Mouse (Mus musculus) ovary, postnatal 36 days (tissue): ENCODE results near the gene Nav2.

ENCODE experiments used
- DNase-seq: peaks from one replicate; pipeline ENCODE4 v3.0.0; 2022; ENCODE audit warnings: low spot score, mixed read lengths

Nav2 gene

DNA sequence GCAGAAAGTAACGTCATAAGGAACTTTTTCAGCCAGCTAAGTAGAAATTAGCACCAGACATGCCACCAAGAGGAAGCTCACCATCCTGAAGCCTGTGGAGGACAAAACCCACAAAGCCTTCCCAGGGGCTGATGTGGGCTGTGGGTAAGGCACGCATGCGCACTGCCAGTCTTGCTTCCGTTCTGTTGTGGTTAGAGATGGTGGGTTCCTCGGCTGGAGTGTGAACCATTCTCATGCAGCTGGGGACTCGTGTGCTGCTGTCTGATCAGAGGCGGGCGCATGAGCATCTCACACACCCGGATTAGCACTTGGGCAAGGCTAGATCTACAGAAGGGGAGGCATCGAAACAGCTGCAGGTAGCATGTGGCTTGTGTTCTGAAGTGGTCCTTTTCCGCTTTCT, 29.0 kb downstream of the Nav2 start:
- no peak for DNase-seq

- DNase-seq: no peak
Observed at GRCm38 (mm10) chr7:48938190-48938589, 29.7 kb downstream of the Nav2 start.

DNA sequence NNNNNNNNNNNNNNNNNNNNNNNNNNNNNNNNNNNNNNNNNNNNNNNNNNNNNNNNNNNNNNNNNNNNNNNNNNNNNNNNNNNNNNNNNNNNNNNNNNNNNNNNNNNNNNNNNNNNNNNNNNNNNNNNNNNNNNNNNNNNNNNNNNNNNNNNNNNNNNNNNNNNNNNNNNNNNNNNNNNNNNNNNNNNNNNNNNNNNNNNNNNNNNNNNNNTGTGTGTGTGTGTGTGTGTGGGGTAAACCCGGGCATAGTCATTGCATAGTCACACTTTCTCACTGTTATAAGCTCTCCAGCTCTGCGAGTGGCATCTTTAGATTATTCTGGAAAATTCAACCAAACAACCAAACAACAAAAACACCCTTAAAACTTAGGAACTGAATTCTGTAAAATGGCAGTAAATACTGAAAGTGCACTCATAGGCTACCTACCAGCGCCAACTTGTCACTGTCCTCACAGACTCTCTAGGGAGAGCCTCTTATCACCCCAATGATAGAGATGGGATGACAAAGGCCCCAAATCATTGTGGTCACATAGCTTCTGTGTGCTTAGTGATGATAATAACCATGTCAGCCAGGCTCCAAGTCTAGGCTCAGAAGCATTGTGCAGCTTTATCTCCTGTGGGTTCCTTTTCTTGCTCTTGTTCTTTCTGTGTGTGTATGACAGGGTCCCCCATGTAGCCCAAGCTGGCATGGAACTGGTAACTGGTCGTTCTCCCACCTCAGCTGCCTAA, 40.0 kb downstream of the Nav2 start:
- DNase-seq: no peak

DNA sequence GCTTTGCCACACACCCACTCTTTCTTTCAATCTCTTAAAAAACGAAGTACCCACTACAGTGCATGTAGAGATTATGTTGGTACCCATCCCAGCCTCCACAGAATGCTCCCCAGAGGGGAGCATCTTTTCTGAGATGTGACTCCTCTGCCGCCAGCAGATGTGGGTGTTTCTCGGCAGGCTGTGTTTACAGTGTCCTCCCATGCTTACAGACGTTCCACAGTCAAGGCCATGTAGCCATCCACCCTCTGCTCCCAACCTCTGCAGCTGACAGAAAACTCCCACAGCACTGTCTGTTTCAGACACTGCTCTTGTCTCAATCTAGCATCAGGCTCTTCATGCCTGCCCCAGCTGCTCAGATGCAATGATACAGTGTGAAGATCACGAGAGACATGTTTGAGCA, 46.0 kb downstream of the Nav2 start:
- no peak for DNase-seq

DNA sequence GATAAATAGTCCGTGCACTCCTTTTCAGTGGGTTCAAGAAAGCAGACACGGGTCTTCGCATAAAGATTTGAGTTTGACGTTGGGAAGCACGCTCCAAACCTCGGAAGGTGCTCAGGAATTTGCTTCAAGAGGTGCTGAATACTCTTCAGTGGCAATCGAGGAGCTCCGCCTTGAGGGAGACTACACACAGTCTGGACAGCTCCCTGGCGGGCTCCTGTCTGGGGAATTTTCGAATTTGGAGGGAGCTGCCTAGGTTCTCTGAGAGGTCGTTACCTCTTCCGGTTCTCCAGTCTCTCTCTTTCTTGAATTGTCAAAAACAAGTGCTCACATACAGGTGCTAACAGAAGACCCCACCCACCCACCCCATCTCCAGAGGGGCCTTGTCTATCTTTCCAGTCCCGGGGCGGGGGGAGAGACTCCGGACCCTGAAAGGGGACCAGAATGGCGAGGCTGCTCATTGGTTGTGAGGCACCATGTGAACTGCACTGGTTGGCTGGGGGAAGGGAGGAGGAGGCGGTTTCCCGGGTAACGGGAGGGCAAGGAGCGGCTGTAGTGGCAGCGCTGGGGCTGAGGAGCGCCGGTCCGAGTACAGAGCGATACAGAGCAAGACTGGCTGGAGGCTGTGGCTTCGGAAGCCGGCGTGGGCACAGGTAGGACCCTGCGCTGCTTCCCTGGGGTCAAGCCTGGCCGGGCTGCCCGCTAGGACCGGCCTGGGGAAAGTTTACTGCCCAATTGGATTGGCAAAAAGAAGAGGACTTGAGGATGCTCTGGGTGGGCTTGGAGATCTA, 50.2 kb downstream of the Nav2 start:
- DNase-seq: peak; percentile 74

DNA sequence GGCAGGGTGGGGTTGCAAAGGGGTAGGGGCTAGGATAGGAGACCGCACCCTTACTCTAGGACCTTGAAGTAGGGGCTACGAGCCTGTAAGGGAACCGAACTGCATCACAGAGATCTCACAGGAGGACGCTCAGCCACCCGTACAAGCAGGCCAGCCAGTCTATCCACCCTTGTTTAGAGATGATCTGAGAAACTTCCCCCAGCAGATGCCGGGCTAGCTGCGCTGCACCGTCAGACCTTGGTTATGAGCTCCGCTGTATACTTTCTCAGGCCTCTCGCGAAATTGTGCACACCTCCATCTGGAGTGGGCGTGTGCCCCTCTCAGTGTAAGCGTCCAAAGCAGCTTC, 50.8 kb downstream of the Nav2 start:
- DNase-seq: no peak

- DNase-seq: no peak
Observed at GRCm38 (mm10) chr7:48960152-48960551, 51.6 kb downstream of the Nav2 start.

DNA sequence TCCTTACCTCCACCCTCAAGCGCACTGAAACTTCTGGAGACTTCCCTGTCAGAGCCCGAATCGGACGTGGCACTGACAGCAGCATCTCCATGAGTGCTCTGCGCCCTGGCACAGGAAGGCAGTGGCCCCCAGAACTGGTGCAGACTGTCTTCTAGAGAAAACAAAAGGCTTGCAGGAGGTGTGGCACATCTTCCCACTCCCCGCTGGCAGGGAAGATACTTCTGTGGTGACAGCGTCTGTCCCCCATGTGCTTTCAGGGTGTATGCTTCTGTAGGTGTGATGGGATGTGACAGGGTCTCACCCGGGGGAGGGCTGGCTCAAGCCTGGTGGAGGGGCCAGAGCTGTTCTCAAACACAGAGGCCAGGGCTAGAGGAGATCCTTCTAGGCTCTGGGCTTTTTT, 53.0 kb downstream of the Nav2 start:
- DNase-seq: no peak

DNA sequence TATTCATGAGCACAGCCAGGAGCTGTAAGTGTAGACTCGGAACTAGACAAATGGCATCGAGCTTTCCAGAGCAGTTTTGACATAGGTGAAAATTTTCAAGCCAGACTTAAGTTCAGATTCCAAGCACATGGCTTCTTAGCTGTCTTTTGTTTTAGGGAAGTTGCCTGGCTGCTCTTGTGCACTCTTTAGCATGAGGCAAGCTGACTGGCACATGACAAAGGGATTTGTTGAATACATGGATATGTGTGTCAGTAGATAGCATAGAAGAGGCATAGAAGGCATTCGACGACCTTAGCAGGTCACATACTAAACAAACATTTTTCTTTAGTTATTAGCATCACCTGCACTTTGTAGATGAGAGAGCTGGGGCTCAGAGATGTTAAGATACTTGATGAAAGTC, 53.4 kb downstream of the Nav2 start:
- no peak for DNase-seq

DNA sequence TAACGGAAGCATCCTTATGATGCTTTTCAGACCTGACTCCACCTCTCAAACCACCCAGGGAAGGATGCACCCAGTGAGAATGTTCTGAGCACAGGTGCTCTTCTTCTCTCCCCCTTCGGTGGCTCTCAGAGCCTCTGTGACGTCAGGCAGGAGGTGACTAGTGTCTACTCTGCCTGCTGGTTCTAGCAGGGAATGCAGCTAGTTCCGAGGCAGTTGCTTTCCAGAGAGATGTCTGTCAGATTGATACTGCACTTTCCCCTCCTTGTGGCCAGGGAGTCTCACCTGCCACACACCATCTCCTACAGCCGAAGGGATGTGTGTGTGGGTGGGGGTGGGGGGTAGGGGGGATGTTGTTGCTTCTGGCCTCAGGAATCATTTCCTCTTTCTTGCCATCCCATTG, 54.6 kb downstream of the Nav2 start:
- DNase-seq: no peak

DNA sequence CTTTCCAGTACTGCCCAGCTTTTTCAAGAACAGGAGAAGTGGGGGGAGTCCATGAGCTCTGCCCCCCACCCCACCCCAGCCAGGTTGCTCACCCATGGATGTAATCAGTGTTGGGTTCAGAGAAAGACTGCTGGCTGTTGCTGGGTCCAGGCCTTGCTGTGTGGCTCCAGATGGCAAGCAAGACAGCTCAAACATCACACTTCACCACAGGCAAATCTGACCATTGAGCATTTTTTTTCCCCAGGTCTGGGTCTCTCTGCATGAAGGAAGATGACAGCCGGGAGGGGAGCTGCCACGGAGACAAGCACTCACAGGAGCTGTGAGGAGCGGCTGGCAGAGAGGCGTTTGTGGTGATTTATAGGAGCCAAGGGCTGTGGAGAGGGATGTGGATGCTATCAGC, 55.0 kb downstream of the Nav2 start:
- no peak for DNase-seq

DNA sequence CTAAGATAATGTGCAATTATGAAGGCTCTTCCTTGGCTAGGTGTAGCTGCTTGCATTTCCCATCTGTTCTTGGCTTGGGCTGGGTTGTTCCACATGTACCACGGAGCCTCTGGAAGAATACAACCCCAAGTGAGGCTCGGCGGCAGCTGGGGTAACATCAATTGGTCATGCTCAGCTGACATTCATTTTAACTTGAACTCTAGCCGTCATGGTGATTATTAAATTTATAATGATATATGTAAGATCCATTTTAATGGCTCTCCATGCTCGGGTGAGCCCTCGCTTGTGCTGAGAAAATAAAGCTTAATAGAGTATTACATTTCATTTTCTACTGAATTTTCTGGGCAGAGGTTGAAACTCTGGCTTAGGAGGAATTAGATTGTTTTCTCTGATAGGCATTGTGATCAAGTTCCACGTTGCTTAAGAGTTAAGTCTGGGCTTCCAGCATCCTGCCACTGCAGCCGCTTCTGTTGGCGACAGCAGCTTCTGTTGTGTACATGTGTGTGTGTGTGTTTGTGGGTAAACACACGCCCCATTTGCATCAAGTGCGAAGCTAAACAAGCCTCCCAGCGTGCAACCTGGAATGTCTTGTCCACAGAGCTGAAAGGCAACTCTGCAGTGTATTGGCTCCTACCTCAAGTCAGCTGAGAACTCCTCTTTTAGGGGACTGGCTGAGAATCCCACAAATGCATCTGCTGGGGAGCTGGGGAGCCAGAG, 57.4 kb downstream of the Nav2 start:
- DNase-seq: no peak

DNA sequence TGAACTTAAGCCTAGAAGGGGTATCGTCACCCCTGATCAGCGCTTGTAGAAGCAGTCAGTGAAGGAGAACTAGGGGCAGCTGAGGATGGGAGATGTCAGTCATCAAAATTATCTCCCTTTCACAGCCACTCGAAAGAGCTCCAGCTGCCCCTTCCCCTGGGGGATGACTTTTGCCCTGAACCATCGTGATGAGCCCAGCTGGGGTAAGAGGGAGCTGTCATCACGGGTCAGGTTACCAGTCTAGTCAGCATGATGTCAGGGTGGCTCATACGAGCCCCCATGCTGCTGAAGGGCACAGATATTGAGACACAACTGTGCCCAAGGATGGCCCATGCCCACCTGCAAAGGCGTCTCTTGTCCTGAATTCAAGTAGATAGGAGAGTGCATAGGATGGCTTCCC, 72.5 kb downstream of the Nav2 start:
- DNase-seq: no peak

- DNase-seq: no peak
Observed at GRCm38 (mm10) chr7:48981814-48982213, 73.3 kb downstream of the Nav2 start.

GRCm38 (mm10) chr7:48982573-48982972, 74.1 kb downstream of the Nav2 start:
- no peak for DNase-seq

DNA sequence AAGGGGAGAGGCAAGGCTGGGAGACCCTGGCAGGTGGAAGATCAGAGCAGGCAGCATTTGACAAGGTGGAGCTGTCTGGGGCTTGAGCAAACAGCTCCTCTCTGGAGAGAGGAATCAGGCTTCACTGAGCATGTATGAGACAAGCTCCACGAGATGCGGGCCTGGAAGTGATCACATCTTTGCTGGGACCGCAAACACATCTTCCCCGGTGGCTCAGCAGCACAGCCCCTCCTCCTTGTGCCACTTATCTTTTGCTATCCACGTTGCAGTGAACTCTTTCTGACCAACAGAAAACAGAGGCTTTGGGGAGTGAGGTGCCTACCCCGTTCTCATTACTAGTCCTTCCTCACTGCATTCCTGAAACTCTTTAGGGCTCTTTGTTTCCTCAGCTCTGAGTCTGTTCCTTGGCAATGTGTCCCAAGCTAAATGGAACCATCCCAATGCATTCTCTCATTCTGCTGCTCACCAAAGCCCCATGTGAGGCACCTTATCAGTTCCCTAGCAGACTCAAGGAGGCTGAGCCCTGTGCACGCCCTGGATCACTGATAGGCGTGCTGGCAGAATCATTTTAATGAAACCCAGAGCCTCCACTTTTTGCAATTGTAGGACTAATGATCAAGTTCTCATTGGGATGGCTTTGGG, 83.5 kb downstream of the Nav2 start:
- DNase-seq: no peak

- peak; percentile 43 for DNase-seq
Observed at GRCm38 (mm10) chr7:48995171-48995570, 86.7 kb downstream of the Nav2 start.

DNA sequence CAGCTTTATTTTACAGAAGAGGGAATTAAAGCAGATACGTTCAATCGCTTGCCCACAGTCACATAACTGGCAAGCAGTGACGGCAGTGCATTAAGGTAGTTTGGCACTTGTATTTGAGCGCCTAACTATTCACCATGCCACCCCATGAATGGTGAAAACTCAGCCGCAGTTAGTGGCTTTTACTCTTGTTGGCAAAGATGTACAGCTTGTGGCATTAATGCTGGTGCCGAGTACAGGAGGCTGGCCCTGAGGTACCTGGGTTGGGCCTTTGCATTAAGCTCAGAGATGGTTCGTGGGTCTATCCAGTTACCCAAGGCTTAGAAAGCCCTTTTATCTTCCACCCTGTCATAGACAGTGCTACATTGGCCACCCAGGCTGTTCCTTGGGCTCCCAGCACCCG, 87.2 kb downstream of the Nav2 start:
- DNase-seq: no peak

DNA sequence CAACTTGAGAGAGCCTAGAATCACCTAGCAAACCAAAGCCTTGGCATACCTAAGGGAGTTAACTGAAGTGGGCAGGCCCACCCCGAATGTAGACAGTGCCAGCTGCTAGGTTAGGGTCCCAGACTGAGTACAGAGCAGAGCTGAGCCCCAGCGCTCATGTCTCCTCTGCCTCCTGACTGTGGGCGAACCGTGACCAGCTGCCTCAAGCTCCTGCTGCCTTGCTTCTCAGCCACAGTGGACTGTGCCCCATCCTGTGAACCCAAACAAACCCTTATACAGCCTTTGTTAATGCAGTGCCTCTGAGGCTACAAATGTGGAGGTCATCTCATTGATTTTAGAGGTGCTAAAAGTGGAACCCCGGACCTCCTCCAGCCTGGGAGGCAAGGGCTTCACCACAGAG, 88.3 kb downstream of the Nav2 start:
- no peak for DNase-seq

DNA sequence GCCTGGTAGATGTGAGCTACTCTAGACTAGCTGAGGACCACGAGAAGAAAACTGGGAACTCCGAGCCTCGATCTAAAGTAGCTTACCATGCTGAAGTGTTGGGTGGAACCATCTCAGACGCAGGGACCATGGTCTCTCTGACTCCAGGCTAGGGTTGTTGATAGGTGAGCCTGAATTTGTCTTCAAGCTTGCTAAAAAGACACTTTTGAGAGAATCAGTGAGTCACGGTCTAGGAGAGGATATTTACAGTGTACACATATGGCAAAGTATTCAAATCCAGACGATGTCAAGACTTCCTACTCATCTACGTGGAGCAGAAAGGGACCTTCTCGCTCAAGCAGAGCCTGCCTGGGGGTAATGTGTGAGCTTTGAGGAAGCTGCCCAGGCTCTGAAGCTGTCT, 89.6 kb downstream of the Nav2 start:
- no peak for DNase-seq

DNA sequence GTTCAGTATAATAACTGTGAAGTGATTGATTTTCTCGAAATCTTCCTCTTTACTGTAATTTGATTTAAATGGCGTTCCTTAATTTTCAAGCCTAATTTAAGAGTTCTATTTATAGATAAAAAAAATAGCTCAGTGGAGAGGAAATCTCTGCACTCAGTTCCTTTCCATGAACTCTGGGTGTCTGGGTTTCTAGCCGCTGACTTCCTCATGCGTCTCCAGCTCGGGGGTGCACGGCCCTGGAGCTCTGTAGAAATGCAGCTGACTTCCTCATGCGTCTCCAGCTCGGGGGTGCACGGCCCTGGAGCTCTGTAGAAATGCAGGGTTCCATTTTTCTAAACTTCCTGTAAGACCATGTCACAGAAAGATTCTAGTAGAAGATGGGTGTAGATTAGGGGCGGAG, 90.1 kb downstream of the Nav2 start:
- no peak for DNase-seq

GRCm38 (mm10) chr7:49000816-49001215, 92.3 kb downstream of the Nav2 start:
- DNase-seq: no peak

DNA sequence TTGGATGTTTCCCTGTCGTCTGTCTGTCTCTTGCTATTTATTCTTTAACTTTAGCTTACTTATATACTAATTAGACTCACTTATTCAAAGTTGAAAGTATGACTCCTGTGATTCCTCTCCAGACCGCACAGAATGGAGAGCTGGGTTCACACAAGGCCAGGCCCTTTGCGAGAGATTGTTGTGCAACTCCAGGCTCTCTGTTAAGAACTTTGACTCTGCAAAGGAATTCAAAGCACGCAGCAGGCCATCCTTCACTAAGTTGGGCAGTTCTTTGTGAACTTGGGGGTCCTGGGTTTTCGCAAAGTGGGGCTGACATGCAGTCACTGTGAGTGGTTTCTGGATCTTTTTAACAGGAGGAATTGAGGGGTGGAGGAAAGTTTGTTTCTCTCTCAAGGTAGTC, 95.9 kb downstream of the Nav2 start:
- no peak for DNase-seq
